Mouse (Mus musculus) v-Abl transformed pro-B cells (cell line): Measurements from ENCODE around the gene Cops6.

Experiments
- in situ Hi-C, 2 experiments: fragments of 400-800 bp; cut with MboI; formaldehyde crosslinking; loops; one replicate each; pipeline ENCODE4 v1.15.1; 2025; ENCODE audit not compliant: unreplicated experiment in 2 of 2

Cops6 gene

GRCm38 (mm10) chr5:138160842-138161665 lies at the start of gene Cops6:
Gene Cops6 (plus strand): TSS chr5:138161071.
- in situ Hi-C loops, result loop anchor here (10.0 to 25.0 kb wide), 3 partner anchors 376 to 1999 kb away; partner anchors contain the start of genes Ints1 (in 1 of the 2), Mafk (in 1 of the 2), Mepce (in 1 of the 2) and Orai2 (in 1 of the 2)

- in situ Hi-C loops, result loop anchor here in 1 of 2 experiments (10.0 kb wide), 1 partner anchor 322 kb away; no protein-coding TSS in a partner anchor
Measured at GRCm38 (mm10) chr5:138116255-138117198, 44.3 kb upstream of the Cops6 start, which contains the start of gene Zscan21. Gene Zscan21 (plus strand): TSS chr5:138116903.

GRCm38 (mm10) chr5:138117199-138118015 lies 43.5 kb upstream of the Cops6 start:
- in situ Hi-C loops, result loop anchor here in 1 of 2 experiments (10.0 kb wide), 1 partner anchor 323 kb away; no protein-coding TSS in a partner anchor

- in situ Hi-C loops, result loop anchor here in 1 of 2 experiments (10.0 kb wide), 1 partner anchor 323 kb away; no protein-coding TSS in a partner anchor
Measured at GRCm38 (mm10) chr5:138118041-138118440, 42.8 kb upstream of the Cops6 start.

GRCm38 (mm10) chr5:138132425-138133064 lies 28.3 kb upstream of the Cops6 start:
- in situ Hi-C loops, result loop anchor here (10.0 to 25.0 kb wide), 2 partner anchors 645 to 648 kb away; partner anchors contain the start of gene Zan (in 1 of the 2)

DNA sequence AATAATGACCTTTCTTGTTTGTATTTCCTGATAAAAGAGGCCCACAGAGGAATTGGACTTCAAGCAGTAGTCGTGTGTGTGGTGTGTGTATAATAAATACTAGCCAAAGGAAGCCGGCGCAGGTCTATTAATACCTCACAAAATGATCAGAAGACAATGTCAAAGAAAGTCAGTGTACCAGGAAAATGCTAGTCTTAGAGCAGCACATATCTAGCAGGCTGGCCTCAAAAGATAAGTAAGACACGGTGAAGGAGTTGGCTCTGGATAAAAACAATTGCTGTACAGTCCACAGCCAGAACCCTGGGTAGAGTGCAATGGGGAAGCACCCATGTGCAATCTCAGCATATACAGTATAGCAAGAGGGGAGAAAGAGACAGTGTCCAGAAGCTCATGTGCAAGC lies 23.6 kb upstream of the Cops6 start:
- in situ Hi-C loops, result loop anchor here (5.0 to 25.0 kb wide), 4 partner anchors 250 to 652 kb away; partner anchors contain the start of gene Zan (in 1 of the 2)

- in situ Hi-C loops, result loop anchor here (5.0 to 25.0 kb wide), 4 partner anchors 251 to 653 kb away; partner anchors contain the start of gene Zan (in 1 of the 2)
Measured at GRCm38 (mm10) chr5:138137935-138138549, 22.8 kb upstream of the Cops6 start.

GRCm38 (mm10) chr5:138138585-138138984 lies 22.3 kb upstream of the Cops6 start:
- in situ Hi-C loops, result loop anchor here (5.0 to 25.0 kb wide), 4 partner anchors 251 to 654 kb away; partner anchors contain the start of gene Zan (in 1 of the 2)

- in situ Hi-C loops, result loop anchor here in 1 of 2 experiments (5.0 to 25.0 kb wide), 3 partner anchors 67 to 1992 kb away; partner anchors contain the start of genes Ints1, Mafk, Orai2 and Zkscan1
Measured at GRCm38 (mm10) chr5:138154390-138154789, 6.5 kb upstream of the Cops6 start.

DNA sequence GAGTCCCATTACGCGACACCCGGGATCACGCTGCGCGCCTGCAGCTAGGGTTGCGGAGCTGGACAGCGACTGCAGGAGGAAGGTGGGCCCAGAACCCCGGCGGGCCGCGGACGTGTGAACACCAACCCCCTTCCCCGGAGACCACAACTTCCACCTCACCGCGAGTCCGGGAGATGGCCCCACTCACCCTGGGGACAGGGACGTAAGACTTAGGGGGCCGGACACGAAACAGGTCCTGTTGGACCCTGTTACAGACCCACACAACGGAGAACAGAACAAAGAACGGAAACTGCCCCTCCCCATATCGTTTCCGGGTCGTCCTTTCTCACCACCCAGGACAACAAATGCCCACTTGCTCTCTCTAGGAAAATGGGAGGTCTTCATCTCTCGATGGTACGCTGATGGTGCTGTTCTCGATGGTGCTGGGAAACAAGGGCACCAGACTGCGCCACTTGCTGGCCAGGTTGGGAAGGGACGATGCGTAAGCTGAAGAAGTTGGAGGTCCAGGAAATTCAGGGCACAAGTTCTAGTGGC lies 5.4 kb upstream of the Cops6 start, which contains the start of gene Zfp113:
Zfp113 (minus strand) TSS at position 302 of the 534 bp plus-strand sequence.
- in situ Hi-C loops, result loop anchor here in 1 of 2 experiments (25.0 kb wide), 2 partner anchors 1632 to 1993 kb away; partner anchors contain the start of genes Ints1, Mafk and Orai2

DNA sequence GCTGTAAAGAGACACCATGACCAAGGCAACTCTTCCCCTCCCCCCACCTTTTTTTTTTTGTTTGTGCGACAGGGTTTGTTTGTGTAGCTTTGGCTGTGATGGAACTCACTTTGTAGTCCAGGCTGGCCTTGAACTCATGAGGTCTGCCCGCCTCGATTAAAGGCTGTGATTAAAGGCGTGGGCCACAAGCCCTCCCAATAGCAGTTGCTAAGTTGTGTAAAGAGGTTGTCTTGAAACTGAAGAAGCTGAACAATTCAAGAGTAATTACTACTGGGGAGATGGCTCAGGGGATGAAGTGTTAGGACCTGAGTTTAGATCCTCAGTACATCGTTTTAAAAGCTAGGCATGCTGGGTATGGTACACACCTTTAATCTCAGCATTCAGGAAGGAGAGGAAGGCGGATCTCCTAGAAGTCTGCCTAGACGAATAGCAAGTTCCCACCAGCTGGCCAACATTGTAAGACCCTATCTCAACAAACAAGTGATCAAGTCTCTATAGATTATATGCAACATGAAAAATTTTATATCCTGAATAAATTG lies 578 bp upstream of the Cops6 start:
- in situ Hi-C loops, result loop anchor here (10.0 to 25.0 kb wide), 3 partner anchors 375 to 1998 kb away; partner anchors contain the start of genes Ints1 (in 1 of the 2), Mafk (in 1 of the 2), Mepce (in 1 of the 2) and Orai2 (in 1 of the 2)

DNA sequence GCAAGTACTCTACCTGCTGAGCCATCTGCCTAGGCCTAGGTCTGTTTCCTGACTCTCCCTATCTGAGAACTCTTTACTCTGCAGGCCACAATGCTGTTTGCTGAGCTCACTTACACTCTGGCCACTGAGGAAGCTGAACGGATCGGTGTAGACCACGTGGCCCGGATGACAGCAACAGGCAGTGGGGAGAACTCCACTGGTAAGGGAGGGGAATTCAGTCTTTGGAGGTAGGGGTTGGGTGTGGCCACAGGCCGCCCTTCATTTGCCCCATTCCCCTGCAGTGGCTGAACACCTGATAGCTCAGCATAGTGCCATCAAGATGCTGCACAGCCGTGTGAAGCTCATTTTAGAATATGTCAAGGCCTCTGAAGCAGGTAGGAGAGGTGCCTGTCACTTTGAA lies 2.2 kb downstream of the Cops6 start:
- in situ Hi-C loops, result loop anchor here (10.0 to 25.0 kb wide), 3 partner anchors 378 to 2001 kb away; partner anchors contain the start of genes Ints1 (in 1 of the 2), Mafk (in 1 of the 2), Mepce (in 1 of the 2) and Orai2 (in 1 of the 2)

DNA sequence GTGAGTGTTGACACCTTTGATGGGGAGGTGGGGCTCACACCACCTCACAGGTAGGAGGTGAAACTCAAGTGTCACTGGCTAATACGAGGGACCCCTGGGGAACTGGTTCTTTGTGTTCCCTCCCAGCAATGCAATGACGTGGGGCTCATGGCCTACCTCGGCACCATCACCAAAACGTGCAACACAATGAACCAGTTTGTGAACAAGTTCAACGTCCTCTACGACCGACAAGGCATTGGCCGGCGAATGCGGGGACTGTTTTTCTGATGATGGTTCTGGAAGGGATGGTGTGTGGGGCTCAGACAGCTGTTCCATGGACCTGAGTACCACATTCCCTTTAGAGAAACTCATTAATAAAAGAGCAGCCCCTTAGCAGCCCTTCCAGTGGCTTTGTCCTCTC lies 2.7 kb downstream of the Cops6 start:
- in situ Hi-C loops, result loop anchor here (10.0 to 25.0 kb wide), 3 partner anchors 379 to 2001 kb away; partner anchors contain the start of genes Ints1 (in 1 of the 2), Mafk (in 1 of the 2), Mepce (in 1 of the 2) and Orai2 (in 1 of the 2)

DNA sequence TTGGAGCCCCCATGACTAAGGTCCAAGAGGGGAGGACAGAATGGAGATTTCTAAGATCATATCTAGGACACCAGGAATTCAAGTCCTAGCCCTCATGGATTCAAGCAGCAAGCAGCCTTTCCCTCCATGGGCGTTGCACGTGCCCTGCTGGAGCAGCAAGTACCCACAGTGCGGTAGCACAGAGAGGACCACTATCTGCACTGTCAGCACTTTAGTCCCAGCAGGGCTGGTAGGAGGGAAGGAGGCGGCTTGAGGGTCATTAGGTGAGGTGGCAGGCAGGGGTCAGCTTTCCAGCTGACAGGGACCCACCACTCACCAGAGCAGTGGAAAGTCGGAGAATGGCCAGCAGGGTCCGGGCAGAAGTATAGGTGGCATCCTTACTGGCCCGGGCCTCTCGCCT lies 4.7 kb downstream of the Cops6 start:
- in situ Hi-C loops, result loop anchor here (10.0 to 25.0 kb wide), 3 partner anchors 381 to 2003 kb away; partner anchors contain the start of genes Ints1 (in 1 of the 2), Mafk (in 1 of the 2), Mepce (in 1 of the 2) and Orai2 (in 1 of the 2)

DNA sequence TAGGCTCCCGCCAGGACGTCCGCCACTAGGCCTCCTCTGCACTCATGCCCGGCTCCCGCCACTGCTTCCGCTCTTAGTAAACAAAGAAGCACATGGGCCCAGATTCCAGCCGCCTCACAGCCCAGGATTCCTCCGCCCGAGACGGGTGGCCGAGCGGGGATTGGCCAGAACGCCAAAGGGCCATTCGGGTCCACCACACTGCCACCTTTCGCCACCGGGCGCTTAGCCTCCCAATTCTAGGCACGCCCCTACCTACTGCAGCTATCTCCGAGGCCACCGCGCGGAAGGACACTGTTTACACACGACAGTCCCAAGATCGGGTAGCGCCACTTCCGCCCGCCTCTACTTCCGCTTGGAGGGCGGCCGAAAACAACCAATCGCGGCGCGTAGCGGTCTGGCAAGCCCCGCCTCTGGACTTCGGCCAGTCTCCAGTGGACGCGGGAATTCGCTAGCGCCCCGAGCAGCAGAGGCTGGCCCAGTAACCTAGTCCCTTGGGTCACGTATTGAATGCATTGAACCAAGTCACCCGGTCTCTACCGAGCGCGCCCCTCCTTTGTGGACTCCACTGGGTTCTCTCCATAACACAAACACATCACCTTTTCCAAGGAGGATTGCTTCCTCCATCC lies 10.2 kb downstream of the Cops6 start:
- in situ Hi-C loops, result loop anchor here in 1 of 2 experiments (25.0 kb wide), 2 partner anchors 1616 to 2009 kb away; partner anchors contain the start of genes Ints1, Mafk and Orai2
